Mouse (Mus musculus): ENCODE data around the gene Foxn3.

Foxn3 gene

GRCm38 (mm10) chr12:99563219-99564059 is at the start of gene Foxn3:
Gene Foxn3, minus strand, starts transcription at chr12:99563582.
- in situ Hi-C loops (cut with MboI, MseI): loop anchor here (10.0 kb wide), 1 partner anchor 541 kb away; no protein-coding TSS in a partner anchor

DNA sequence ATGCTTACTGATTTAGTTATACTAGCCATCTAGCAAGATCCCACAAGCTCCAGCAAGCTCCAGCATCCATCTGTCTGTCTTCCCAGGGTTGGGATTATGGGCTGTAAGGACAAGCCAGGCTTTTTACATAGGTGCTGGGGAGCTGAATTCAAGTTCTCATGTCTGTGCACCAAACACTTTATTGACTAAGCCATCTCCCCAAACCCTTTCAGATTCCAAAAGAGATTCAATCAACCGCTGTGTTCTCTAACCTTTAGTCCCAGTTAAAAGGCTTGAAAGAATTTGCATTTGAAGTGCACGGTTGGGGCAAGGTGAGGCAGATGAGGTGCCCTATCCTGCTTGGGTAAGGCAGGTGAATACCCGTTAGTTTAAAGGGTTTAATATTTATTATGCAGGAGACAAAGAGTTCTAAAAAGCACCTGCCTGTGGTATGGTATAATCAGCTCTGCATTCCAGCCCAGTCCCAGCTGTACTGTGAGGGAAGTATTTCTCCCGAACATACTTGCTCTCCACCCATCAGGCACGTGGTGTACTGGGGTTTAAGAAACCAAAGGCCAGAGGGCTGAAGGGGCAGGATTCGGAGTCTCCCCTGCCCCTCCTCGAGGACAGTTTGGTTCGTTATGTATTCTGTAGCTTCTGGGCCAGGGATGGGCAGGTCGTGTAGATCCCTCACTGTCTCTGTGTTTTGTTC is 48.9 kb upstream of the Foxn3 start:
- in situ Hi-C loops (cut with MboI, MseI): loop anchor here (10.0 kb wide), 1 partner anchor 478 kb away; no protein-coding TSS in a partner anchor

- in situ Hi-C loops (cut with MboI, MseI): loop anchor here (10.0 kb wide), 1 partner anchor 476 kb away; no protein-coding TSS in a partner anchor
Measured at GRCm38 (mm10) chr12:99610868-99611267, 47.5 kb upstream of the Foxn3 start.

DNA sequence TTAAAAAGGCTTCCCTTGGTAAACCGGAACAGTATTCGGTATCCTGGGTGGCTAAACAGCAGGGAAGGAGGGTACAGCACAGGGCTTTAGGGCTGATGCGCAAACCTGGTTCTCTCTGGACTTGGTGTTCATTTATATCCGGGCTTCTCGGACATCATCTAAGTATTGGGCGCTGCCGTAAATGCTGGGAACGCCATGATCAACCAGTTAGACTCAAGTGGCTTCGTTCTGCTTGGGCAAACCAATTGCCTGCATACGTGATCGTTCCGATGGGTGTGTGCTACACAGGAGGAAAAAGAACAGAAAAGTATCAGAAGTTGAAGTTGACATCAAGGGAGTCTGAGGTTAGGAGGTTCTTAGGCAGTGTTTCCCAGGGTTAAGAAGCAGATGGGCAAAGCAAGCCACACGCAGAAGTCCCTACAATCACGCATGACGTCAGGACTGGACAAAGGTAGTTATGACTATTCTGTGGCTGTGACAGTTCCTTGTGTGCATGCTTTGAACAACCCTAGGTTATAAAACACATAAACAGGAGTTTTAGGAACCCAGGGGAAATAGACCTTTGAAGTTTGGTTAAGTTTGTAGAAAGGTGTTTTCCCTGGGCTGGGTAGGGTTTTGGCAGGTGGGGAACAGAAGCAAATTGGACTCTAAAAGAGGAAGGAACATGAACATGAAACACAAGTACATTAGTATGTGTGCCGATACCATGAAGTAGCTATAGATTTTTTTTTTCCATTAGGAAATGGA is 46.9 kb upstream of the Foxn3 start:
- in situ Hi-C loops (cut with MboI, MseI): loop anchor here (10.0 kb wide), 1 partner anchor 475 kb away; no protein-coding TSS in a partner anchor

GRCm38 (mm10) chr12:99609643-99610042 is 46.3 kb upstream of the Foxn3 start:
- in situ Hi-C loops (cut with MboI, MseI): loop anchor here (10.0 kb wide), 1 partner anchor 475 kb away; no protein-coding TSS in a partner anchor

DNA sequence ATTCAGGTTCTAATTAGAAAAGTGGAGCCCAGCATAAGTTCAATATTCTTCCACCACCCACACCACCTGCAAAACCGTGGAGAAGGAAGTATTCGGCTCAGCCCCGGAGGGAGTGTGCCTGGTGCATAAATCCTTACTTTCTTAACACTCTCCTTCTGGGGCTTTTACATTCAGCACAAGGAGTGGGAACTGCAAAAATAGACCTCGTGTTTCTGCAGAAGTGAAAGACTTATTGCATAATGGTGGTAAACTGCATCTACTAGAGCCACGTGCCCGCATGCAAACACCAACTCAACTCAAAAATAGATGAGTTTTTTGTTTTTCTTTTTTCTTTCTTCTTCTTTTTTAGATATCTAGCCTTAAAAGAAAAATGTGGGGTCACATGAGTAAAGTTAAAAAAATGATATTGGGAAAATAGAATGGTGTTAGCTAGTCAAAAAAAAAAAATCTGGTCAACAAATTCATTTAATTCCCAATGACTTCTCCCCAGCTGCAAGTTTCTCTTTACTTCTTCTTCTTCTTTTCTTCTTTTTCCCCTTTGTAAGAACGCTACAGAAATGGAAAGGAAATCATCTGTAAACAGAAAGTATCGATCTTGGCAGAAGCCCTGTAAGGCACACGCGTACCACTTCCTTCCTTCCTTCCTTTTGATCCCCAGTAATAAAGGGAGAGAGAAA is 45.0 kb upstream of the Foxn3 start:
- in situ Hi-C loops (cut with MboI, MseI): no loop called here

GRCm38 (mm10) chr12:99603381-99603780 is 40.0 kb upstream of the Foxn3 start:
- in situ Hi-C loops (cut with MboI, MseI): no loop called here

- in situ Hi-C loops (cut with MboI, MseI): no loop called here
Measured at GRCm38 (mm10) chr12:99601841-99602240, 38.5 kb upstream of the Foxn3 start.

- in situ Hi-C loops (cut with MboI, MseI): no loop called here
Measured at GRCm38 (mm10) chr12:99601392-99601791, 38.0 kb upstream of the Foxn3 start.

DNA sequence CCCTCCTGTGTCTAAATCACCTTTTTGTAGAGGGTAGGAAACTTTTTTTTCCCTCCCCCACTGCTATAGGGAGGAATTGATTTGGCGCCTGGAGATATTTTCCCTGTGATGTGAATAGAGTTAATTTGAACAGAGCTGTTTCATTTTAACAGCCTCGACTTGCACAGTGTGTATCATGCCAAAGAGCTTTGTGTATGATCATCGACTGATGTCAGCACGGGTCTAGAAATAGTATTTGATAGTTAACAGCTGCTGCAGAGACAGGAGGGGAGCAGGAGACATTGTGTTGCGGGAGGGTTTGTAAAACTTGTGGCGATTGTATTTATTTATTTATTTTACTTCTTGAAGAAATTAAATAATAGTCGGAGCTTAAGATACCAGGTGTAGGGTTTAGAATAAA is 36.2 kb upstream of the Foxn3 start:
- in situ Hi-C loops (cut with MboI, MseI): loop anchor here (10.0 kb wide), 1 partner anchor 675 kb away; no protein-coding TSS in a partner anchor

- in situ Hi-C loops (cut with MboI, MseI): loop anchor here (10.0 kb wide), 1 partner anchor 678 kb away; no protein-coding TSS in a partner anchor
Measured at GRCm38 (mm10) chr12:99596397-99596796, 33.0 kb upstream of the Foxn3 start.

DNA sequence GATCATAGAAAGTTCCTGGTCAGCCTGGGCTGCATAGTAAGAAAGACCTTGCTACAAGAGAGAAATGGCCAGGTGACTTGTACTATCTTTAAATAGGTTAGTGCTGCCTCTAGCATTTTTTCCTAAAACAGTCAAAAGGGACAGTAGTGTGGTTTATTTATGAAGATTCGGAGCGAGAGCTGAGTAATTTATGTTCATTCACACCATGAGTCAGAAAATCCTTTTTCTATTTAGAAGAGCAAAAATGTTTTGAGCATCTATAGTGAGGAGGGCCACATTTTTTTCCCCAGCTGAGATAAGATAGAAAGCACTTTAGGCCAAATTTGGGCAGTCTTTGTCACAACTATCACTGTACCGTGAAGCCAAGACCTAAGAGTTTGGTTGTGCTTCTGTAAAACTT is 24.0 kb upstream of the Foxn3 start:
- in situ Hi-C loops (cut with MboI, MseI): no loop called here

GRCm38 (mm10) chr12:99579989-99580388 is 16.6 kb upstream of the Foxn3 start:
- in situ Hi-C loops (cut with MboI, MseI): loop anchor here (10.0 kb wide), 2 partner anchors 45 to 255 kb away; no protein-coding TSS in a partner anchor

DNA sequence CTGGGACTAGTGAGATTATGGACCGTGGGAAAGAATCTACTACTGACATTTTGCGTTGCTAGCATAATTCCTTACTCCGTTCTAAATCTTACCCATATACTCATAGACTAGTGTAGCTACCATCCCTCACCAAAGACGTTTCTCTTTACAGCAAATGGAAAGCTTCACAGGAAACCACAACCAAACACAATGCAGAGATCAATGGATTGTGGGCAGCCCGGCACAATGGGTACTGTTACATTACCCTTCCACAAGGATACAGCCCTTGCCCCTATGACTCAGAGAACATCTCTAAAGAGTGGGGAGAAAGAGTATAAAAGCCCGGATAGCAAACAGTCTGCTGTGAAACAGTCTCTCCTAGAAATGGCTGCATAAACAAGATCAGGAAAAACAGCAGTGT is 13.3 kb upstream of the Foxn3 start:
- in situ Hi-C loops (cut with MboI, MseI): loop anchor here (10.0 kb wide), 2 partner anchors 48 to 258 kb away; no protein-coding TSS in a partner anchor

GRCm38 (mm10) chr12:99574299-99574698 is 10.9 kb upstream of the Foxn3 start:
- in situ Hi-C loops (cut with MboI, MseI): loop anchor here (10.0 kb wide), 2 partner anchors 51 to 261 kb away; no protein-coding TSS in a partner anchor

DNA sequence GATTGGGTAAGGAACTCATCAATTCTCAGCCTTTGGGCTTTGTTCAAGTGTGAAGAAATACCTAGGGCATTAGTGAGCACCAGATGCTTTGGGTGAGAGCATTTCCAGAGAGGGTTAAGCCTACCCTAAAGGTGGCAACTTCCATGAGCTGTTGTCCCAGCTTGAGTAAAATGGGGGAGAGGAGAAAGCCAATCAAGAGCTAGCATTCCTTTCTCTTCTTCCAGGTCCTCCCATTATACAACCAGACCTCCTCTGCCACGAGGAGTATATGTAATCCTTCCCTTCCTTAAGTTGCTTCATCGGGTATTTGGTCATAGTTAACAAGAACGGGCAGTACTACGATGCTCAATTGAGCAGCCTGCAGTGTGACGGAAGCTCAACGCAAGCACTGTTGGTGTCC is 9.7 kb upstream of the Foxn3 start:
- in situ Hi-C loops (cut with MboI, MseI): loop anchor here (10.0 kb wide), 2 partner anchors 52 to 262 kb away; no protein-coding TSS in a partner anchor

DNA sequence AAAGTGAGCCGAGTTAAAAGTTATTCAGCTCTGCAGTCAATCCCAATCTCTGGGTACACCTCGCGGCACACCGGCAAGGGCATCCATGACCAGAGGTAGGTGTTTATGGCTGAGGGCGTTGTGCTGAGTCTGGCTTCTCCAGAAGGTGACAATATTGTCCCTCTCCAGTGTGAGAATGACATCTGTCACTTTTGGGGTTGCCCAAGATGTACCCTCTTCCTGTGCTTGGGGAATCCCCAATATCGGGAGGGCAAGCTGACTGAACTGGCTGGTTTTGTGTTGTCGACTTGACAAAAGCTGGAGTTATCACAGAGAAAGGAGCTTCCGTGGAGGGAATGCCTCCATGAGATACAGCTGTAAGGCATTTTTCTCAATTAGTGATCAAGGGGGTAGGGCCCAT is 8.6 kb upstream of the Foxn3 start:
- in situ Hi-C loops (cut with MboI, MseI): loop anchor here (10.0 kb wide), 2 partner anchors 53 to 263 kb away; no protein-coding TSS in a partner anchor

DNA sequence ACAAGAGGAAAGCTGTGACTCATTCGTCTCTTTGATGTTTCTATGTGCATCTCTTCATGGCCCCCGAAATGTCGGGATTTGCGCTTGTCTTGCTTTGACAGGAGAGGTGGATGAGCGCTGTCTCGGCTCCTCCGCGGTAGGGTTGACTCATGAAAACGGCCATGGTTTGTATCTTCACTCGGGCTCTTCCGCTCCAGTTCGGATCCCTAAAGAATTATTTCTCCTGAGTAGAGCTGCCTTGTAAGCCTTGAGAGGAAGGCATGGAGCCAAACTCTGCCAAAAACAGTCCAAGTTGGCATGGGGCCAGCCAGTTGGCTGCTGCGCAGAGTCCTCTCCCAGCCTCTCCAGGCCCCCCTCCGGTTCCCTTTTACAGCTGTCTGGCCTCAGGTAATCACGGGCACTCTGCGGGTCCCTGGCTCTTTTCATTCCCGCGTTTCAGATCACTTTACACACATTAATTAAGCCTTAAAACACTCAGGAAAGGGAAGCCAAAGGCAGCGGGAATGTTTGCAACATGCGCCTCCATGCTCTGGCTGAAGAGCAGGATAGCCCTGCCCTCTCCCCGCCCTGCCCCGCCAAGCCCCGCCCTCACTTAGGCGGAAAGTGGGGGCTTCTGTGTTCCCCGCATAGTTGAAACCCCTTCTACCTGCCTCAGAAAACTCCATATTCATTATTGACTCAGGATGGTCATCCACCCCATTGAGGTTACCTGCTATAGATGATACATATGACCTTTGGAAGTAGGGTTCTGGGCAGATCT is 7.0 kb upstream of the Foxn3 start:
- in situ Hi-C loops (cut with MboI, MseI): loop anchor here (10.0 kb wide), 2 partner anchors 54 to 264 kb away; no protein-coding TSS in a partner anchor

- in situ Hi-C loops (cut with MboI, MseI): loop anchor here (5.0 to 10.0 kb wide), 2 partner anchors 77 to 539 kb away; no protein-coding TSS in a partner anchor
Measured at GRCm38 (mm10) chr12:99565606-99566005, 2.2 kb upstream of the Foxn3 start.

Measured in T-helper 2 cell (primary cell).